Mouse (Mus musculus) 3T3-L1 (cell line): ENCODE results near the gene Ppfibp2.

Source experiments
- DNase-seq: peaks from one replicate; pipeline ENCODE4 v3.0.0-alpha.2; 2015; ENCODE audit warnings: low read depth, low spot score

Gene Ppfibp2

DNA sequence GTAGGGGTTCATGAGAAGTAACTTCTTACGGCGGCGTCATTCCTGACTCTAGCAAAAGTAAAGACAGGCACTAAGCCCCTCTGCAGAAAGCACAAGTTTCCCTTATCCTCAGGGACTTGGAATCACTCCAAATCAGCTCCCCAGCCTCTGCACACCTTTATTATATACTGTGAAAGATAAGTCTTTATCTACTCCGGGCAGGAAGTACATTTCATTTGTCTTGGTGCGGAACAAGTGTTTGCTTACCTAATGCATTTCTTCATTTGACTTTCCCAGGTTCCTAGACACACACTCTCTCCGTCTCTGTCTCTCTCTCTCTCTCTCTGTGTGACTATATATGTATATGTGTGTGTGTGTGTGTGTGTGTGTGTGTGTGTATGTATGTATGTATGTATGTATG is 68.6 kb downstream of the Ppfibp2 start:
- no peak for DNase-seq

DNA sequence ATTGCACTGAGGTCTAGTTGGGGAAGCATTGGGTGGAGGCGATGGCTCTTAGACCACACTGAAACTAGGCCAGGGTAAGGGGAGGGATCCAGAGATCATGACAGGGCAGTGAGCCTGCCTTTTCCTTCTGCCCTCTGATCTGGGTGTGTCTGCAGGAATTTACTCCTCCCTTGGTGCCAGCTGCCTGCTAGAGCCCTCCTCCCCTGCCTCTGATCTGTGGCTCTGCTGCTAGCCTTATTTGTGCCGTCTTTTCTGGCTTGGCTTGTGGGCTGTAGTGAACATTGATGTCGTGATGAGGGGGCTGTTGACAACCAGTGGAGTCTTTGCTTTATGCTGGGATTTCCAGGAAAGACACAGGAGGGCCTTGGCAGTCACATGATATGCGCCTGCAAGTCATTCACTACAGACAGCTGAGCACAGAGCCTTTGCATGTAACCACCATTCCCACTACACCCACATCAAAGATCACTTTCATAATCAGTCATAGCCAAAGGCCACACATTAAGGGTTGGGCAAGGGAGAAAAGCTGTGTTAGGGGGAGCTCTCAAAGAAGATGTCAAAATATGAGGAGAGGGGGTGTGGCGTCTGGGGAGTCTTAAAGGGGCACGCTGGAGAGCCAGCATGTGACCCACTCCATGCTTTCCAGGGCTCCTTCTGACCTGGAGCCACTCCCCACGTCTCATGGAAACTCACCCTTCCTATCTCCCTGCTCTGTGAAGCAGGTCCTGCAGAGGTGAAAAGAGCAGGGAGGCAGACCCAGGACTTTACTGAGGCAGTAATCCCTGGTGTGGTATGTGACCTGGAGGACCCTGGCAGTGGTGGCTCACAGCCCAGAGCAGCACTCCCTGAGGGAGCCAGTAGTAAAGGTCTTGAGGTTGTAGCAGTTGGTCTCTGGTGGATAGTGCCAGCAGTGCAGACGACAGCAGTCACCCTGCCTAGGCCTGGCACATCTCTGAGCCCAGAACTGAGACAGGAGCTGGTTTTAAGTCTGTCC is 69.4 kb downstream of the Ppfibp2 start:
- DNase-seq: peak; percentile 9

DNA sequence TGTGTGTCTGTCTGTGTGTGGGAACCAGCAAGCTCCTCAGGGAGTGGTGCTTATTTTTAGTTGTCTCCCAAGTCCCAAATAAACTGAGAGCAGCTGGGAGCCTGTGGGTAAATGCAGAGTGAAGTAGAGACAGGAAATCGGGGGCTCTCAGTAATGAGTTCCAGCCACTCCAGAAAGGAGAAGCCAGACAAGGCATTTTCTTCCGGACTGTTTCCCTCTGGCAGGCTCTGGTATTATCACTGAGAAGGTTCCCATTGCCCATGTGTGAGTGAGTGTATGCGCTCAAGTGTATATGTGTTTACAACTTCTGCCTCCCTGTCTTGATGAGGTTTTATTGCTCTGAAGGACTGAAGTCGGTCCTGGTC is 70.2 kb downstream of the Ppfibp2 start:
- DNase-seq: no peak

DNA sequence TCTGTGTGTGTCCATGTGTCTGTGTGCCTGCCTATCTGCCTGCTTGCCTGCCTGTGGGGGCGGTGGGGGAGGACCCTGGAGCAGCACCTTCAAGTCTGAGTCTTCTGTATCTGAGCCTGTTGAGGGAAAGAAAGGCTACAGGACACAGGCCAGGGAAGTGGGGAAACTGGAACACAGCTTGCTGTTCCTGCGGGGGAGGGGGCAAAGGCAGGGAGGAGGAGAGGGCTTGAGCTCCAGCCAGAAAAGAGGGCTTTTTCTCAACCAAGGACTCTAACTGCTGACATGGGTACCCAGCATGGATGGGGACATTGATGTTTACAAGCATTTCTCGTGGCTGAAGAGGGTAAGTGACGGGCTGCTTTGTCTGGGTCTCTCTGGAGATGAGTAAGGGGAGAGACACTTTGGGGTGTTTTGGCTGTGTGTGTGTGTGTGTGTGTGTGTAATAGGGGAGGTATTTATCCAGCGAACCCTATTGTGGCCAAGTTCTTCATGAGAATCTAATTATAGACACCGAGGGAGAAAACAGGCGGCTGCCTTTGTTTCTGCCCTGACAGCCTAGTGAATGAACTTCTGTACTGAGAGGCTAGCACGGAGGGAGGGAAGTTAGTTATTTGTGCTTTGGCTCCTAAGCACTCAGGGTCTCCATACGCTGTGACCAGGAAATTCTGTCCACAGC is 70.7 kb downstream of the Ppfibp2 start:
- DNase-seq: no peak

DNA sequence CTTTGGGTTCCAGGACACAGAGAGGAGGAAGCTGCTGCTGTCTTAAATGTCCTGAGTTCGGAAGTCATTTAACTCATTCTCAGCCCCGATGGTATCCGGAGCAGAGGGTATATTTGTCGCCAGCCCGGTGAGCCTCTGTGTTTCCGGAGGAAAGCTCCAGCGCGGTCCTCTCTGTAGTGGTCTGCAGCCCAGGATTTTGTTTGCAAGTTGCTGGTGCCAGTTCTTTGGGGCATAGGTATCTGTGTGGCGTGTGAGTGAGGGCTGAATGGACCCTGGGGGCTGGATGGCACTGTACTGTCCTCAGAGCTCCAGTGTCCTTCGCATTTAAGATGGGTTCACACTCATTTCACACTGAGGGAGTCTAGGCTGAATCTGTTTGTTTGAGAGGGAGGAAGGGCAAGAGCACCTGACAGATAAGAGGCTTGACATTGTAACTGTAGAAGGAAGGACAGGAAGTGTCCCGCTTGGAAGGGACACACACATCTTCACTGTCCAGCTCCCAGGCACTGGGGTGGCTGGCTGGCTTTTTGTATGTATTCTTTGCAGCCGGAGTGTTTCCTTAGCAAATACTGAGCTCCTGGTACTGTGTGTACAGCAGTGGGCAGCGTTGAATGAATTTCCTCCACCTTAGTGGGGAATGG is 71.4 kb downstream of the Ppfibp2 start:
- no peak for DNase-seq

DNA sequence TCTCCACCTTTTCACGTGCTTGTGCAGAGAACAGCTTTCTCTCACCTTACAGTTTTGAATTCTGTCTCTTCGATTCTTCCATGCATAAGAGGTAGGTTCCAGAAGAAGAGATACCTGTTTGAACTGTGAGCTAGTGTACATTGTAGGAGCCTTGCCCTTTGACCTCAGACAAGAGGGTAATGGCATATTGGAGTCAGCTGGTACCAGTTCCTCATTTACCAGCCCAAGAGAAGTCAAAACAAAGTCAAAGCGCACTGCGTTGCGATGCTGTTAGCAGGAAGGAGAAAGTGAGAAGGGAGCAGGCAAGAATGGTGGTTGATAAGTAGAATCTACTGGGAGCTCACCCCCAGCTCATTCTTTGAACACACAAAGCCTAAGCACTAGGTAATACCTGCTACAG is 73.5 kb downstream of the Ppfibp2 start:
- no peak for DNase-seq

DNA sequence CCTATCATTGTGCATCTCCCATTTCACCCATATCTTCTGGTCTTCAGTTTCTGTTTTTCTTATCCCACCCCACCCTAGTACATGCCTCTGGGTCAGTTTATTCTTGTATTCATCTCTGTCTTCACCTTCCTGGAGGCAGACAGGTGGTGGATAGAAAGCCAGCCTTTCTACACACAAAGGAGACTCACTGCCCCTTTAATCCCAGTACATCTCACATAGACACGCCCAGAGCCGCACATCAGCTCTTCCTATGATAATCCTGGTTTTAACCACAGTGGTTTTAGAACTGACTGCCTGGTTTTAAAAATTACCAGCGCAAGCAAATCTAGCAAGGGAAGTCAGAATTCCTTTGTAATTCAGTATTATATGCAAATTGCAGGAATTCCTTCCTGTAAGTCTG is 80.2 kb downstream of the Ppfibp2 start:
- DNase-seq: no peak

DNA sequence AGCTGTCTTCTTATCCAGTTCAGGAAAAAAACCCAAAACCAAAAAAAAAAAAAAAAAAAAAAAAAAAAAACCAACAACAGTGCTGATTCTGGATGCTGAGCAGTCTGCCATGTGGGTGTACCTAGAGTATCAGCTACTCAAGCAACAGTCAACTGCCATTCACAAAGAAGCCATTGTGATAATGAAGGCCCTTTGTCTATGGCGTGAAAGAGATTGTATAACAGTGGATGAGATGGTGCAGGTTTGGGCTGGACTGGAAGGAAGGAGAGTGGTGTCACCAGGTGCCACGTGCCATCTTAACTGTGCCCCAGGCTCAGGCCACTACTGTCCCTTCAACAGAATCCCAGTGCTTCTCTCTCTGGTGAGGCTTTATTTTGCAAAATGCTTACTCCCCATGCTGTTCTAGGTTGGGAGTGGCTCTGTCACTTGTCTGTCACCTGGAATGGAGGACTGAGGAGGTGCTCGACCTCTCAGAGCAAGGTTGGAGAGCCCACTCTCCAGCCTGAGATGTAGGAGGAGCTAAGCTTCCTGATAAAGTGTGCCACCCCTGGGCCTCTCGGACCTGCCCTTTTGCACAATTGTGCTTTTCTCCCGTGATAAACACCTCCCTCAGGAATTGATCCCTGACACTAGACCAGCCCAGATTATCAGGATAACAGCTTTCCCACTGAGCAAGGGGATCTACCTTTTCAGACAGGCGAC is 85.3 kb downstream of the Ppfibp2 start:
- DNase-seq: no peak

DNA sequence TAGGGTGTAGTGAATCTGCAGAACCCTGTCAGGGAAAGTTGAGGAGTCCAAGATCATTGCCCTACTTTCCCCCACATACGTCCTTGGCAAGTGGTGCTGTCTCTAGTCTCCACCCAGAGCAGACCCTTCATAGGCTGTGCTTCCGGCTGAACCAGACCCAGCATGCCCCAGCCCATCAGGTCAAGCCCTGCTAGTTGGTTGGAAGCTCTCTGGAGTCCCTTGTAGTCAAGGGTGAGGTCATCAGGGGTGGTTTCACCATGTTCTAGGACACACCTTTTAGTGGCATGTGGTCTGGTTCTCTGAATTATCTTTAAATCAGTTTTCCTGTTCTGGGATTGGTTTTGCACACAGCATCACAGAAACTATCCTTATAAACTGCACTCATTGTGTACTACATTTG is 86.3 kb downstream of the Ppfibp2 start:
- DNase-seq: no peak

DNA sequence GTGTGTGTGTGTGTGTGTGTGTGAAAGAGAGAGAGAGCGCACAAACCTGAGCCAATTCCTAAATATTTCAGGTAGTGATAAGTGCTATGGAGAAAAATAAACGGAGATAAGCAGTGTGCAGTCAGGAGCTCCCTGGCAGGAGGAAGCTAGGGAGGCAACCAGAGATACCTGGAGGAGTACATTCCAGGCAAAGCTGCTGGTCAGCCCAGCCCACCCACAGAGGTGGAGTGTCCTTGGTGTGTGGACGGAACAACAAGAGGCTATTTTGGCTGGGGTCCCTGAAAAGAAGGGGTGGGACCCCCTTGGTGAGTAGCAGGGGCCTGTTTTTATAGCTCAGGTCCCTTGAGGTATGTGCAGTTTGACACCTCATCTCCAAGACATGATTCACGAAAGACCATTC is 88.2 kb downstream of the Ppfibp2 start:
- no peak for DNase-seq

DNA sequence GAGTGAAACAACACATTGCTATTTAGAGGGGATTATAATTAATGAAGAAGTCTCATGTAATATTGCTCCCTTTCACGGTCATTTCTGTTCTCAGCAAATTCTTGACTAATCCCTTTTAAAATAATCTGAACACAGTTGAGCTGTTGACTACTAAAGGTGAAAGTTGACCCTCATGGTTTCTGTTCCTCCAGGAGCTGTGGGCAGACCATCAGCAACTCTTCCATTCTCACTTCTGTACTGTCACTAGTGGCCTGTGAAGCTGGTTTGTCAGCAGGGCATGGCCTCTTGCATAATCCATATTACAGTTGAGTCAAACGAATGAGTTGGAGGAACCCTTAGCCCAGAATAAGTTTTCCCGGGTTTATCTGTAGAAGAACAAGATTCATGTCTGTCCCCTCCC is 88.6 kb downstream of the Ppfibp2 start:
- DNase-seq: no peak

DNA sequence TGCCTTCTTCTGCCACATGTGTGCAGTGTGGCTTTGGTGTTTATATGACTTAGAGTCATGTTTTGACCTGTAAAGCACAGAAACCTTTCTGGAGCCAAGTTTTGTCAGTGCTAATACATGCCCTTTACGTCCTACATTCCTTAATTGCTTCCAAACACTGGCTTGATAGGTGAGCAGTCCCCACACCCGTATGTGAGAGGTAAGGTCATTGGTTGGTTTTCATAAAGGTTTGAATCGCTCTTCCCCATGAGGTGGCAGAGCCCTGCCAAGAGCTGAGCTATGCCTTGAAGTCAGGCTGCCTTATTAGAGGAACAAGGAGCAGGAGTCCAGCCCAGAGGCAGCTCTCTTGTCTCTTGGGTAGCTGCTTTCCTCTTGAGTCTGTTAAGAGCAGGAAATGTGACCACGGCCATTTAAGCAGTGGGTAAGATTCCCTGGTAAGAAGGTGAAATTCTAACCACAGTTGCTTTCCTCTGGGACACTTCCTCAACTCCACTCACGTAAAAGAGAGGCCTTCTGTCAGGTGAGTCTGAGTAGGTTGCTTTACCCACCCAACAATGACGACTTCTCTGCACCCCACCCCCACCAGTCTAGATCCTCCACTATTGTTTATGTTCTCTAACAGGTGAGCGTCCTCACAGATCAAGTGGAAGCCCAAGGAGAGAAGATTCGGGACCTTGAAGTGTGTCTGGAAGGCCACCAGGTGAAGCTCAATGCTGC is 90.4 kb downstream of the Ppfibp2 start:
- DNase-seq: no peak

DNA sequence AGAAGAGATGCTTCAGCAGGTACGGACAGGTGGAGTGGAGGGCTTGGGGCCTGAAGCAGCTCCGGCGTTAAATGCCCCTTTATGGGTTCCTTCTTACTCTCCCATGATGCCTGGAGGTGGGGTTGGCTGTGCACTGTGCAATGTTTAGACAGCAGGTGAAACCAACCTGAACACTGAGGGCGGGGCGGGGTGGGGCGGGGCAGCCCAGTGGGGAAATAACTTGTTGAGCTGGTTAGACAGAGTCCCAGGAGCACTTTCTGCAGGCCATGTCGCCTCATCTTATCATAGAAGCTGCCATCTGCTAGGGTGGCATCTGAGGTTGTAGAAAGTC is 90.9 kb downstream of the Ppfibp2 start:
- DNase-seq: no peak

DNA sequence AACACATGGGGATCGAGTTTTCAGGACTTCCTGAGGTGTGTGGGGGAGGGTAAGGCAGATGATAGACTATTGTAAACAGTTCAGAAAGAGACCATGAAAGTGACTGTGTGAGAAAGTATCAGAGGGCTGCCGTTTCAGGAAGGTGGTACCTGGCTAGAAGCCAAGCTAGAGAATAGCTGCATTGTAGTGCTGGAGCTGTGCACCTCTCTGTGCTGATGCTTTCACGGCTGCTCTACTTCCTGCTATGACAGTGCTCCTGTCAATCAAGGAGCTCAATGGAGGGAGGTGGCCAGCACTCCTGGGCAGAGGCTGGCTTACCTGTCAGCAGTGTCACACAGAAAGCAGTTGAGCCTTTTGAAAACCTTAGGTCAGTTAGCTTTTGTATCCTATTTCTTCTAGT is 92.4 kb downstream of the Ppfibp2 start:
- no peak for DNase-seq

DNA sequence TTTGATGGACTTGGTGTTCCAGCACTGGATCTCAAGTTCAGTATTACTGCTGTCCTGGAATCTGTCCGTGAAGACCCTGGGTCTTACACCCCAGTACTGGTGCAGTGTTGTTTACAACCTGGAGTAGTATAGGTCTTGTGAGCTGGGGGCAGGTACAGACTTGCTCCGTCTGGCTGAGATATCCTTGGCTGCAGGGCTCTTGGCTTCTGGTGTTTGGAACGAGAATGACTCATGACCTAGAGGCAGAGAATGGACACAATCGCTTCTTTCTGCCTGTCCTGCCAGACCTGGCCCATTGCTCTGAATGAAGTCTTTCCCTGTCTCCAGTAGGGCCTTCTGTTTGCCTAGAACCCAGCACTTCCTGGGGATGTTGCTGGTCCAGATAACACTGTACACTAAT is 93.0 kb downstream of the Ppfibp2 start:
- DNase-seq: no peak

DNA sequence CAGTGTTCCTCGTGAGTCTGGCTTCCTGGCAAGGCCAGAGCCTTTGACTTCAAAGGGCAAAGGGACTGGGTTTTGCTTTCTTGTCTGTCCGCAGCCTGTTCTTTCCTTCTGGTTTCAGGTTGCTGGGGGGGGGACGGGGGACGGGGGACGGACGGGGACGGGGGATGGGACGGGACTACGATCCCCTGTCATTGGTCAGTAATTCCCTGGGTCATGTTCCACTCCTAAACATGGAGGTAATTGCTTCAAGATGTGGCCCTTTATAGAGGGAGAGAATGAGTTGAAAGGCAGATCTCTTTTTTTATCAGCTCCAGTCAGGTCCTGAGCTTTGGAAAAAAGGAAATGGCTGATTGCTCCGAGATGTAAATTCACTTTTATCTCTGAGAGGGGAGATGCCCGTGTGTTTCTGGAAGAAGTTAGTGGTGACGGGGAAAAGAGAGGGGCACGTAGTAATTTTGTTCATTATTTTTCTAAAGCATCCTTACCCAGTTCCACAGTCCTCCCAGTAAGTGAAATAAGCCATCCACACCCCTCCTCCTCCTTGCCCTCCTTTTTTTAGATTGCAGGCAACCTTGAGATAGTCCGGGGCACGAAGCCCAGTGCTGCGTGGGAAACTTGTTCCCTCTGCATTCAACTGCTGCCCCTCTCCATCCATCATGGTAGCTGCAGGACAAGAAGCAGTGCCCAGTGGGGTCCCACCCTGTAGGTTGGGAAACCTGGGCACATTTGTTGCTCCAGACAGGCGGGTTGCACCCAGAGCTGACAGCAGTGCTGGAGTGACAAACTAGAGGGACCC is 95.6 kb downstream of the Ppfibp2 start:
- no peak for DNase-seq

DNA sequence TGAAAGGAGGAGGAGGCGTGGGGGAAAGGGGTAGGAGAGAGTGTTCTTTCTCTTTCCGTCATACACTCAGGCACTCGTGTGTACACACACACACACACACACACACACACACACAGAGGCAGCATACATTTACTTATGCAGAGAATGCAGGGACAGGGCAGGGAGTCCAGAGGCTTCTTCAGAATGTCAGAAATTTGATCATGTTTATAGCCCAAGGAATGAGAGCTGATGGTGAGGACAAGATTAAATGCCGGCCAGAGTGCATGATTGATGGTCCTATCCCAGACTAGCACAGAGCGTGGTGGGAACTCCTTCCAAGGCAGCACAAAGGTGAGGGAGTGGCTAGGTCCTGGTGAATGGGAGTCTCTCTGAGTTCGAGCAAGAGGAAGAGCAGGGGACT is 96.5 kb downstream of the Ppfibp2 start:
- DNase-seq: peak; percentile 2

DNA sequence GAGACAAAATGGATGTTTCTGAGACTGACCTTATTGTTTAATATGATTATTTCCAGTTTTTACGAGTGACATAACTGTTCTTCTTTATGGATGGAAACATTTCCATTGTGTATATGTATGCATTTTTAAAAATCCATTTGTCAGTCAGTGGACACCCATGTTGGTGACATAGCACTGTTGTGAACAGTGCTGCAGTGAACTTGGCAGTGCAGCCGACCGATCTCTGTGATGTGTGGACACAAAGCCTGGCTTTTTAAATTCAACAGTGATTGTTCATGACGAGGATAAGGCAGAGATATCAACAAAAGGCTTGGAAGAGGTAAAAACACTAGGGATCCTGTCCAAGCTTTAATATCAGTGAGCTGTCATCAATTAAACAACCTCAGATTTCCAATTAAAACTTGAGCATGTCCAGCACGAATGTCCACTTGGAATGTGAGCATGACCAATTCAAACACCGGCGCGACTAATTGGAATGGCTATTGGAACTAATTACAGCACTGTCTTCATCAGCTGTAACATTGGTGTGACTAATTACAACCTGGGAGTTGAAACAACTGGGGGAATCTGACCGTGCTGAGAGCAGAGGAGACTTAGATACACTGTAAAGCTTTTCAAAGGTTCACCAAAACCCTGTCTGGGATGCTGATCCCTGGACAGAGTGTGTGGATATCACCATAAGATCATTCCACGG is 99.4 kb downstream of the Ppfibp2 start:
- no peak for DNase-seq

DNA sequence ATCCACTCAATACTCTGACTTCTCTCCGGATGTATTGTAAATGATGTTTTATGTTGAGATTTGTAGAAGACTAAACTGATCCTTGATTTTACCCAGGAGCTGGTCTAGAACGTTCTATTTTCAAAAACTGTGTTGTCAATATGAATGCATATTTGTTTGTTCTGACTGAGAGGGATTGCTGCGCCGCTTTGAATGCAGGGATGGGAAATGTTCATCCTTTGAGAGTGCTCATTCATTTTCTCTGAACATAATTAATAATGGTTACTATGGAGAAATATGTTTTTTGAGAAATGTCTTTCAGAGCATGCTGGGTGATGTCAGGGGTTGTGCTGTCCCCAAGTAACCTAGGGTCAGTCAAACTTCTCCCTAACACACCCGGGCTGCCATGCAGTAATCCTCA is 102.1 kb downstream of the Ppfibp2 start:
- no peak for DNase-seq

DNA sequence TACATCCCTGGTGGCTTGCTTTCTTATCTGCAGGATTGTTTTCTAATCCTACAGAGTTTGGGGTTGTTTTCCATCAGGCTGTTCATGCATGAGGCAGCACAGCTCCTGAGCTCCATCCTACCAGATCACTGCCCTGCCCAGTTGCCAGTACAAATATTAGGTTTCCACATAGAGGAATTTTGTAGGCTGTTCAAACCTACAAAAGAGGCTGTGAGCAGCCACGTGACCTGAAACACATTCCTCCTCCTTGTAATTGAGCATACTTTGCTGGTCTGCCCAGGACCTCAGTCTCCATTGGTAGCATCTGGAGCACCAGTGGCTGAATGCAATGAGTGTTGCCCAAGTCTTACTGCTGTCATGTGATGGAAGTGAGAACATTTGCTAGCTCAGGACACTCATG is 104.9 kb downstream of the Ppfibp2 start:
- no peak for DNase-seq
